Mouse (Mus musculus) liver, postnatal 0 days (tissue): ENCODE measurements around the gene Krtap19-3. TPM values are rescaled to one million over a fixed set of nuclear protein-coding genes. Genes with fewer than 3 reads are reported as not detected.
A peak's percentile ranks its signal among the peaks of the same experiment; 100 is the strongest.

Experiments used
- ATAC-seq: fragments of 200-750 bp; cut with Nextera tagmentation; 2 replicates; pipeline ENCODE4 v1.8.0; 2017; ENCODE audit warnings: mild to moderate bottlenecking, moderate library complexity
- DNase-seq: peaks from one replicate; pipeline ENCODE4 v3.0.0-alpha.2; 2016
- H3K27ac ChIP-seq: fragments of 300-500 bp; sonication (generic); 2 replicates; pipeline ENCODE4 v1.5.1; 2014; ENCODE audit warnings: antibody characterized with exemption, moderate library complexity, mild to moderate bottlenecking, low read depth
- H3K27me3 ChIP-seq: fragments of 300-500 bp; sonication (generic); 2 replicates; pipeline ENCODE4 v1.6.1; 2014; ENCODE audit warnings: low read length, control low read depth, mixed read lengths; ENCODE audit not compliant: insufficient read depth
- H3K36me3 ChIP-seq: fragments of 300-500 bp; sonication (generic); replicated peaks from 2 replicates; pipeline ENCODE4 v1.6.1; 2014; ENCODE audit warnings: mild to moderate bottlenecking, control low read depth, low read length, moderate library complexity, mixed read lengths; ENCODE audit not compliant: insufficient read depth
- H3K4me1 ChIP-seq: fragments of 300-500 bp; sonication (generic); 2 replicates; pipeline ENCODE4 v1.6.1; 2014; ENCODE audit warnings: antibody characterized with exemption, mild to moderate bottlenecking, control low read depth; ENCODE audit not compliant: insufficient read depth
- H3K4me2 ChIP-seq: fragments of 300-500 bp; sonication (generic); 2 replicates; pipeline ENCODE4 v1.6.1; 2014; ENCODE audit warnings: low read depth, mild to moderate bottlenecking, low read length, moderate library complexity, mixed read lengths
- H3K4me3 ChIP-seq: fragments of 300-500 bp; sonication (generic); 2 replicates; pipeline ENCODE4 v1.5.1; 2014; ENCODE audit warnings: low read depth, low read length
- H3K9ac ChIP-seq: fragments of 300-500 bp; sonication (generic); replicated peaks from 2 replicates; pipeline ENCODE4 v1.6.1; 2014; ENCODE audit warnings: mild to moderate bottlenecking, moderate library complexity
- H3K9me3 ChIP-seq: fragments of 300-500 bp; sonication (generic); 2 replicates; pipeline ENCODE4 v1.6.1; 2016; ENCODE audit warnings: mild to moderate bottlenecking, control low read depth, low read length, mixed read lengths
- CTCF ChIP-seq: sonication (generic); IDR thresholded peaks from 2 replicates; pipeline ENCODE4 v1.5.1; 2016; ENCODE audit warnings: antibody characterized with exemption, low read depth
- EP300 ChIP-seq: IDR thresholded peaks from 2 replicates; pipeline ENCODE4 v1.6.1; 2016; ENCODE audit warnings: antibody characterized with exemption, low read depth, mild to moderate bottlenecking
- WGBS: fragments of 180-500 bp; shearing (Covaris S2); extraction: QIAGEN DNeasy Blood & Tissue Kit; methylation state at CpG from one replicate; pipeline ENCODE4 v1.1.7; 2014; ENCODE audit not compliant: insufficient replicate concordance; 5-methylcytosine and 5-hydroxymethylcytosine counted together
- polyA plus RNA-seq: library from polyadenylated mRNA; unstranded; fragments of >200 nt; fragmentation: Nextera tagmentation; extraction: Ambion mirVana; gene quantifications from 2 replicates; pipeline ENCODE4 v1.2.1, GENCODE M21; 2015

Krtap19-3 gene
- polyA plus RNA-seq, 1 experiment from 2014 or later: not detected

GRCm38 (mm10) chr16:88864887-88865407 is 12.9 kb downstream of the Krtap19-3 start:
- DNase-seq: no peak
- Histone ChIP-seq H3K27ac (no peak overlapping the region), H3K4me2 (no peak overlapping the region), H3K36me3 (no peaks in the 10 kb centered on the region), H3K27me3 (no peaks in the 10 kb centered on the region), H3K4me1 (no peaks in the 10 kb centered on the region), H3K9ac (no peak overlapping the region), H3K9me3 (no peaks in the 10 kb centered on the region), H3K4me3 (no peak overlapping the region)
- no peak for ATAC-seq
- no peak for TF ChIP-seq EP300
- TF ChIP-seq CTCF: no peak
- WGBS: 71% methylated on average over 4 of the region's 4 CpGs

GRCm38 (mm10) chr16:88851450-88851849 is 26.4 kb downstream of the Krtap19-3 start:
- ATAC-seq: no peak

GRCm38 (mm10) chr16:88848558-88848957 is 29.3 kb downstream of the Krtap19-3 start:
- DNase-seq (no peak), ATAC-seq (peak; percentile 78)
- no peaks in the 10 kb centered on the region for H3K27me3 ChIP-seq
- H3K4me3 ChIP-seq: no peak overlapping the region
- H3K9me3 ChIP-seq: no peaks in the 10 kb centered on the region
- peak overlapping the region; percentile 80 for H3K27ac ChIP-seq
- no peak overlapping the region for H3K4me2 ChIP-seq
- H3K36me3 ChIP-seq: no peaks in the 10 kb centered on the region
- H3K4me1 ChIP-seq: peaks cover 2% of the 10 kb centered on the region; the same call in 1 of the 2 replicates
- no peak overlapping the region for H3K9ac ChIP-seq
- no peak for TF ChIP-seq CTCF
- TF ChIP-seq EP300: 0 out of 2 replicates have a peak, but pooled peaks have one; percentile 23
- 54% methylated on average over 4 of the region's 4 CpGs for WGBS

More at GRCm38 (mm10) chr16:88851450-88851849, 26.4 kb downstream of the Krtap19-3 start:
- Histone ChIP-seq H3K4me1 (peaks cover 2% of the 10 kb centered on the region; the same call in 1 of the 2 replicates), H3K36me3 (no peaks in the 10 kb centered on the region), H3K27me3 (no peaks in the 10 kb centered on the region), H3K9ac (no peak overlapping the region), H3K9me3 (no peaks in the 10 kb centered on the region), H3K27ac (no peak overlapping the region), H3K4me2 (no peak overlapping the region), H3K4me3 (no peak overlapping the region)
- peak; percentile 36 for DNase-seq
- TF ChIP-seq EP300 (no peak), CTCF (peak; percentile 71)
- 15% methylated on average over 5 of the region's 5 CpGs for WGBS

- WGBS: 64% methylated on average over 1 of the region's 1 CpGs
- Histone ChIP-seq H3K4me3 (no peak overlapping the region), H3K36me3 (no peaks in the 10 kb centered on the region), H3K27me3 (no peaks in the 10 kb centered on the region), H3K27ac (peak overlapping the region; percentile 80), H3K9ac (no peak overlapping the region), H3K4me2 (no peak overlapping the region), H3K9me3 (no peaks in the 10 kb centered on the region), H3K4me1 (peaks cover 2% of the 10 kb centered on the region; the same call in 1 of the 2 replicates)
- TF ChIP-seq CTCF (no peak), EP300 (no peak)
- 0 out of 2 replicates have a peak, but pooled peaks have one; percentile 37 for ATAC-seq
- DNase-seq: no peak
Observed at GRCm38 (mm10) chr16:88847363-88847762, 30.5 kb downstream of the Krtap19-3 start.

Other genes with a start within 250 kb of the Krtap19-3 start
- gene Krtap26-1, start 230.2 kb downstream of the Krtap19-3 start, polyA plus RNA-seq: not detected in 2 replicates
- gene Krtap27-1, start 206.4 kb downstream of the Krtap19-3 start, polyA plus RNA-seq: not detected in 2 replicates
- not detected in 2 replicates for gene 2310061N02Rik, start 170.1 kb downstream of the Krtap19-3 start, polyA plus RNA-seq
- gene Krtap13-1, start 149.2 kb downstream of the Krtap19-3 start, polyA plus RNA-seq: not detected in 2 replicates
- not detected in 2 replicates for gene Krtap13, start 126.4 kb downstream of the Krtap19-3 start, polyA plus RNA-seq
- not detected in 2 replicates for gene 2310034C09Rik, start 119.2 kb downstream of the Krtap19-3 start, polyA plus RNA-seq
- not detected in 2 replicates for gene 2310057N15Rik, start 103.8 kb downstream of the Krtap19-3 start, polyA plus RNA-seq
- not detected in 2 replicates for gene Gm5965, start 100.1 kb downstream of the Krtap19-3 start, polyA plus RNA-seq
- not detected in 2 replicates for gene Gm20741, start 65.8 kb downstream of the Krtap19-3 start, polyA plus RNA-seq
- not detected in 2 replicates for gene Krtap15, start 57.8 kb downstream of the Krtap19-3 start, polyA plus RNA-seq
- not detected in 2 replicates for gene Krtap14, start 51.9 kb downstream of the Krtap19-3 start, polyA plus RNA-seq
- not detected in 2 replicates for gene Krtap19-1, start 8.6 kb downstream of the Krtap19-3 start, polyA plus RNA-seq
- gene Krtap19-2, start 3.8 kb downstream of the Krtap19-3 start, polyA plus RNA-seq: not detected in 2 replicates
- gene Krtap19-4, start 7.1 kb upstream of the Krtap19-3 start, polyA plus RNA-seq: not detected in 2 replicates
- gene Krtap19-5, start 18.4 kb upstream of the Krtap19-3 start, polyA plus RNA-seq: not detected in 2 replicates
- not detected in 2 replicates for gene Krtap19-9b, start 54.2 kb upstream of the Krtap19-3 start, polyA plus RNA-seq
- not detected in 2 replicates for gene Krtap16-3, start 84.8 kb upstream of the Krtap19-3 start, polyA plus RNA-seq
- not detected in 2 replicates for gene Krtap22-2, start 132.7 kb upstream of the Krtap19-3 start, polyA plus RNA-seq
- not detected in 2 replicates for gene Gm10229, start 137.2 kb upstream of the Krtap19-3 start, polyA plus RNA-seq
- gene Krtap6-1, start 153.7 kb upstream of the Krtap19-3 start, polyA plus RNA-seq: not detected in 2 replicates
- gene Gm10228, start 163.4 kb upstream of the Krtap19-3 start, polyA plus RNA-seq: not detected in 2 replicates
- not detected in 2 replicates for gene Krtap6-5, start 169.8 kb upstream of the Krtap19-3 start, polyA plus RNA-seq
- not detected in 2 replicates for gene 1110025L11Rik, start 186.0 kb upstream of the Krtap19-3 start, polyA plus RNA-seq
- not detected in 2 replicates for gene Krtap6-3, start 206.0 kb upstream of the Krtap19-3 start, polyA plus RNA-seq